Mouse (Mus musculus) splenic B cell, adult 2 months (primary cell): ENCODE results near the gene C030005K15Rik.

Source experiments
- DNase-seq: peaks from one replicate; pipeline ENCODE4 v3.0.0-alpha.2; 2011; ENCODE audit warnings: low read depth, low spot score
- H3K27me3 ChIP-seq: 2 replicates; pipeline ENCODE4 v1.6.1; 2012; ENCODE audit warnings: mild to moderate bottlenecking, low read length, moderate library complexity, mixed read lengths; ENCODE audit not compliant: control insufficient read depth, poor library complexity, insufficient read depth, severe bottlenecking
- H3K36me3 ChIP-seq: 2 replicates; pipeline ENCODE4 v1.6.1; 2012; ENCODE audit warnings: mild to moderate bottlenecking, low read length, moderate library complexity, mixed read lengths; ENCODE audit not compliant: control insufficient read depth, poor library complexity, insufficient read depth, severe bottlenecking

The C030005K15Rik gene

GRCm38 (mm10) chr10:97692913-97693312 is 33.6 kb downstream of the C030005K15Rik start, which contains the start of gene Ccer1:
Gene Ccer1 (plus strand): TSS chr10:97693059.
- H3K27me3 ChIP-seq, result no peaks in the 10 kb centered on the region
- no peak for DNase-seq

GRCm38 (mm10) chr10:97689425-97689824 is 37.1 kb downstream of the C030005K15Rik start:
- no peak for DNase-seq
- no peaks in the 10 kb centered on the region for H3K36me3 ChIP-seq

More at GRCm38 (mm10) chr10:97692913-97693312, 33.6 kb downstream of the C030005K15Rik start, which contains the start of gene Ccer1:
- H3K36me3 ChIP-seq, result no peaks in the 10 kb centered on the region

DNA sequence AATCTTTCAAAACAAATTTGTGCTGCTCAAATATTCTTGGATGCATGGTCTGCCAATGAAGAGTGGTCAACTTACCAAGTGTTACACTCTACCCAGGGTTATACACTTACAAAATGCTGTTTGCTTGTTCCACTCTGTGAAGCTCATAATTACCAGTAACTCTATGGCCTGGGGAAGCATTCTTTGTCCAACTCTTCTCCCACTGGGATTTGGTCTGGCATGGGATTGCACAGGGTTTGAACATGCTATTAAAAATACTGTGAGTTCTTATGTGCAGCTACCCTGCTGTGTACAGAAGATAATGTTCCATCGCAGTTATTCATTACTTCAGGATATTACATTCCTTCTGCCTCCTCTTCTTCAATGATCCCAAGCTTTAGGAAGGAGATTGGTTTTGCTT is 39.4 kb downstream of the C030005K15Rik start:
- no peaks in the 10 kb centered on the region for H3K27me3 ChIP-seq
- H3K36me3 ChIP-seq, result no peaks in the 10 kb centered on the region
- no peak for DNase-seq

More at GRCm38 (mm10) chr10:97689425-97689824, 37.1 kb downstream of the C030005K15Rik start:
- H3K27me3 ChIP-seq, result no peaks in the 10 kb centered on the region

- no peaks in the 10 kb centered on the region for H3K27me3 ChIP-seq
- no peaks in the 10 kb centered on the region for H3K36me3 ChIP-seq
- no peak for DNase-seq
These were observed 43.6 kb downstream of the C030005K15Rik start for GRCm38 (mm10) chr10:97682981-97683380.
